Mouse (Mus musculus) liver, embryonic 12.5 days (tissue): ENCODE results near the gene Atp6v1e1. TPM values are rescaled to one million over a fixed set of nuclear protein-coding genes. Genes with fewer than 3 reads are reported as not detected.

Experiments
- ATAC-seq: fragments of 200-750 bp; cut with Nextera tagmentation; 2 replicates; pipeline ENCODE4 v1.8.0; 2017; ENCODE audit warnings: moderate number of reproducible peaks, mild to moderate bottlenecking, moderate library complexity
- H3K27ac ChIP-seq: fragments of 300-500 bp; sonication (generic); 2 replicates; pipeline ENCODE4 v1.5.1; 2016; ENCODE audit warnings: mild to moderate bottlenecking
- H3K27me3 ChIP-seq: fragments of 300-500 bp; sonication (generic); replicated peaks from 2 replicates; pipeline ENCODE4 v1.6.1; 2016; ENCODE audit warnings: mild to moderate bottlenecking, moderate library complexity
- H3K36me3 ChIP-seq: fragments of 300-500 bp; sonication (generic); 2 replicates; pipeline ENCODE4 v1.6.1; 2016; ENCODE audit warnings: mild to moderate bottlenecking, moderate library complexity
- H3K4me1 ChIP-seq: fragments of 300-500 bp; sonication (generic); 2 replicates; pipeline ENCODE4 v1.6.1; 2016
- H3K4me2 ChIP-seq: fragments of 300-500 bp; sonication (generic); 2 replicates; pipeline ENCODE4 v1.6.1; 2016; ENCODE audit warnings: mild to moderate bottlenecking, moderate library complexity
- H3K4me3 ChIP-seq: fragments of 300-500 bp; sonication (generic); 2 replicates; pipeline ENCODE4 v1.5.1; 2016; ENCODE audit warnings: mild to moderate bottlenecking, moderate library complexity
- H3K9ac ChIP-seq: fragments of 300-500 bp; sonication (generic); 2 replicates; pipeline ENCODE4 v1.6.1; 2016; ENCODE audit warnings: mild to moderate bottlenecking, moderate library complexity
- H3K9me3 ChIP-seq: fragments of 300-500 bp; sonication (generic); replicated peaks from 2 replicates; pipeline ENCODE4 v1.6.1; 2016; ENCODE audit warnings: mild to moderate bottlenecking, moderate library complexity
- WGBS: fragments of 180-500 bp; shearing (Covaris S2); methylation state at CpG from one replicate; pipeline ENCODE4 v1.1.7; 2016; ENCODE audit not compliant: insufficient replicate concordance; 5-methylcytosine and 5-hydroxymethylcytosine counted together
- polyA plus RNA-seq: library from polyadenylated mRNA; unstranded; fragments of >200 nt; fragmentation: Nextera tagmentation; extraction: Ambion mirVana; gene quantifications from 2 replicates; pipeline ENCODE4 v1.2.1, GENCODE M21; 2016

Atp6v1e1 gene
- polyA plus RNA-seq, 1 experiment from 2014 or later, result 151 TPM

DNA sequence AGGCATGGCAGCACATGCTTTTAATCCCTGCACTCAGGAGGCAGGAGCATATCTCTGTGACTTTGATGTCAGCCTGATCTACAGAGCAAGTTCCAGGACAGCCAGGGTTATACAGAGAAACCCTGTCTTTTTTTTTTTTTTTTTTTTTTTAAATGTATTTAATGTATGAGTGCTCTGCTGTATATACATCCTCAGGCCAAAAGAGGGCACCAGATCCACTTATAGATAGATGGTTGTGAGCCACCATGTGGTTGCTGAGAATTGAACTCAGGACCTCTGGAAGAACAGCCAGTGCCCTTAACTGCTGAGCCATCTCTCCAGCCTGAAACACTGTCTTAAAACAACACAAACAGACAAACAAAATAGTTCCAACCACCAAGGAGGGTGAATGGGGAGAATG is 33.7 kb downstream of the Atp6v1e1 start:
- H3K4me1 ChIP-seq, result peaks cover 85% of the 10 kb centered on the region
- H3K27ac ChIP-seq, result peak overlapping the region; percentile 57; the same call in 1 of the 2 replicates
- ATAC-seq, result no peak
- H3K4me3 ChIP-seq, result no peak overlapping the region
- no peaks in the 10 kb centered on the region for H3K9me3 ChIP-seq
- H3K36me3 ChIP-seq, result peaks cover 39% of the 10 kb centered on the region
- no peak overlapping the region for H3K4me2 ChIP-seq
- no peak overlapping the region for H3K9ac ChIP-seq
- no peaks in the 10 kb centered on the region for H3K27me3 ChIP-seq

DNA sequence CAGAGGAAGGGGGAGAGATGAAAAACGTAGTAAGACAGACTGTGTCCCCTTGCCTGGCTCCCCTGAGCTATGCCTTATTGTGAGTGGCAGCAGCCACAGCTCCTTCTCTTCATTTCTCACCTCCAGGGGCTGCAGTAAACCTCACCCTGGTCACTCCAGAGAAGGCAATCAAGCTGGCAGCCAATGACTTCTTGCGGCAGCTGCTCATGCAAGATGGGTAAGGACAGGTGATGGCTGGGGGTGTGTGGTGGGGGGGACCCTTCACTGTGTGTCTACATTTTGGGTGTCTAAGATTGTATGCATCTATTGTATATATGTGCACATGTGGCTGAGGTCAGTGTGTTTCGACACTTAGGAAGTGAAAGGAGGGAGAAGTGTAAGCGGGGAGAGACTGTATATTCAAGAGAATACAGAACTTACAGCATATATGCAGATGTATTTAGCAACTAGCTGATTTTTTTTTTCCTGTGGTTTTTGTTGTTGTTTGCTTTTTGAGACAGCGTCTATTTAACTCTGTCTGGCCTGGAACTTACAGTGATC is 34.5 kb downstream of the Atp6v1e1 start:
- peaks cover 82% of the 10 kb centered on the region for H3K4me1 ChIP-seq
- WGBS, result 80% methylated on average over 5 of the region's 5 CpGs
- ATAC-seq, result no peak
- H3K27ac ChIP-seq, result 0 out of 2 replicates have a peak overlapping the region, but pooled peaks have one; percentile 4
- H3K4me3 ChIP-seq, result no peak overlapping the region
- peaks cover 32% of the 10 kb centered on the region for H3K36me3 ChIP-seq
- no peaks in the 10 kb centered on the region for H3K27me3 ChIP-seq
- H3K9me3 ChIP-seq, result no peaks in the 10 kb centered on the region
- H3K9ac ChIP-seq, result no peak overlapping the region
- no peak overlapping the region for H3K4me2 ChIP-seq

DNA sequence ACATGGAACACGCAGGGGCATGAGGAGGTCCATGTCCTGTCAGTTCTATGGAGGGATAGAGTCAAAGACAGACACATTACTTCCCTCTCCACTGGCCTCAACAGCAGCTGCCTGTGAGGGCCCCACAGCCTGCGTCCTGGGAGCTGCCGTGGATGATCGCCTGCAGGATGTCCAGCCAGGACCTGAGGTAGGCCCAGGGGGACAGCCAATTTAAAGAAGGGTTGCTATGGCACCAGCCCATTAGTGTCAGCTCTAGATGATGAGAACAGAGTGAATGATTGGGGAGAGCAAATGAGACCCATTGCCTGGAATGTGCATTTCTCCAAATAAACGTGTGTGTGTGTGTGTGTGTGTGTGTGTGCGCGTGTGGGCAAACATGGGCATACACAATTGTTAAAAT is 38.2 kb downstream of the Atp6v1e1 start:
- no peak overlapping the region for H3K4me2 ChIP-seq
- H3K36me3 ChIP-seq, result peaks cover 7% of the 10 kb centered on the region
- H3K9ac ChIP-seq, result no peak overlapping the region
- no peak overlapping the region for H3K27ac ChIP-seq
- WGBS, result 69% methylated on average over 7 of the region's 7 CpGs
- peaks cover 51% of the 10 kb centered on the region for H3K4me1 ChIP-seq
- H3K9me3 ChIP-seq, result no peaks in the 10 kb centered on the region
- no peak overlapping the region for H3K4me3 ChIP-seq
- H3K27me3 ChIP-seq, result no peaks in the 10 kb centered on the region
- no peak for ATAC-seq

DNA sequence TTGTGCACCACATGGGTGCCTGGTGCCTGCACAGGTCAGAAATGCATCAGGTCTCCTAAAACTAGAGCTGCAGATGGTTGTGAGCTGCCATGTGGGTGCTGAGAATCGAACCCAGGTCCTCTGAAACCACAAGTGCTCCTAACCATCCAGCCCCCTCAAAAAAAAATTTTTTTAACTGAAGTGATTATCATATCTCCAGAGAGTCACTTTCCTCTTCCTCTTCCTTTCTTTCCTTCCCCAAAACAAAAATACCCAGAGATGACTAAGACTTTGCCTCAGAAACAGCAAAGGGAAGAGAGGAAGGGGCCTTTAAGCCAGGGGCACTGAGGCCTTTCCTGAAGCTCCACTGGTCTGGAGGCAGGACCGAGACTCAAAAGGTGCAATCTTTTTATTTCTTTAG is 39.6 kb downstream of the Atp6v1e1 start:
- H3K36me3 ChIP-seq, result no peaks in the 10 kb centered on the region
- no peak overlapping the region for H3K9ac ChIP-seq
- no peak for ATAC-seq

DNA sequence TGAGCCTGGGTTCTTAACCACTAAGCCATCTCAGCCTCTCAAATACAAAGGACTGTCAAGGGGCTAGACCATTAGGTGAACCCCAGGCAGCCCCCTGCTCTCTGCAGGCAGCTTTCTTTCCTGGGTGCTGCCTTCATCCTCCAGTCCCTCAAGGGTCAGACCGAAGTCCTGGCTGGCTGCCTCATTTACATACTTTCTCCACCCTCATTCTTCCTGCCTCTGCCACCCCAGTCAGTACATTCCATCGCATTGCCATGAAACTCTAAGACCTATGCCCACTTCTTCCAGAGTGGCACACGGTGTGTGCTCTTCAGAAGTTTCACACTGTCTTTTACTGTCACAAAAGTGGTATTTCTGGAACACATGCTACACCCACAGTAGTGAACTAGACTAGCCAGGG is 44.4 kb downstream of the Atp6v1e1 start:
- 59% methylated on average over 3 of the region's 3 CpGs for WGBS

More for the DNA sequence above, 39.6 kb downstream of the Atp6v1e1 start:
- H3K4me2 ChIP-seq, result no peak overlapping the region
- H3K4me1 ChIP-seq, result peaks cover 45% of the 10 kb centered on the region
- WGBS, result 54% methylated on average over 2 of the region's 2 CpGs
- H3K27me3 ChIP-seq, result no peaks in the 10 kb centered on the region
- no peaks in the 10 kb centered on the region for H3K9me3 ChIP-seq
- no peak overlapping the region for H3K27ac ChIP-seq
- H3K4me3 ChIP-seq, result no peak overlapping the region

DNA sequence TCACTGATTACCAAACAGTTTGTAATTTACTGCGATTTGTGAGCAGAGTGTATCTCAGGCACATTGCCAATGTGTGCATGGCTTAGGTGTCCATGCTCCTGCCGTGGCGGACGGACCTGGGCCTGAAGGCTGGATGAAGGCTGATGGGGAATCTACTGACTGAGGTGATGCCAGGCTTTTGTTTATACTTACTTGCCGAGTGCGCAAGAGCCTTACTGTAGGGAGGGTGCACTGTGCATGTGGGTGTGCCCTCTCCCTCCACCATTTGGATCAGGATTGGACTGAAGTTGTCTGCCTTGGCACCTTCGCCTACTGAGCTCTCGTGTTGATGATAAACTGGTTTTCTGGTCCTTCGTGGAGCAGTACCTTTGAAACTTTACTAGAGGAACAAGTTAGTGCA is 45.1 kb downstream of the Atp6v1e1 start:
- no peaks in the 10 kb centered on the region for H3K9me3 ChIP-seq
- WGBS, result 84% methylated on average over 9 of the region's 9 CpGs
- H3K4me3 ChIP-seq, result no peak overlapping the region
- H3K27me3 ChIP-seq, result no peaks in the 10 kb centered on the region
- H3K36me3 ChIP-seq, result no peaks in the 10 kb centered on the region
- H3K9ac ChIP-seq, result no peak overlapping the region
- H3K4me2 ChIP-seq, result no peak overlapping the region
- H3K27ac ChIP-seq, result no peak overlapping the region
- peaks cover 6% of the 10 kb centered on the region for H3K4me1 ChIP-seq
- no peak for ATAC-seq

More for the DNA sequence above, 44.4 kb downstream of the Atp6v1e1 start:
- ATAC-seq, result no peak
- Histone ChIP-seq H3K4me3 (no peak overlapping the region), H3K9me3 (no peaks in the 10 kb centered on the region), H3K27me3 (no peaks in the 10 kb centered on the region), H3K9ac (no peak overlapping the region), H3K36me3 (no peaks in the 10 kb centered on the region), H3K27ac (no peak overlapping the region), H3K4me1 (peaks cover 6% of the 10 kb centered on the region), H3K4me2 (no peak overlapping the region)

DNA sequence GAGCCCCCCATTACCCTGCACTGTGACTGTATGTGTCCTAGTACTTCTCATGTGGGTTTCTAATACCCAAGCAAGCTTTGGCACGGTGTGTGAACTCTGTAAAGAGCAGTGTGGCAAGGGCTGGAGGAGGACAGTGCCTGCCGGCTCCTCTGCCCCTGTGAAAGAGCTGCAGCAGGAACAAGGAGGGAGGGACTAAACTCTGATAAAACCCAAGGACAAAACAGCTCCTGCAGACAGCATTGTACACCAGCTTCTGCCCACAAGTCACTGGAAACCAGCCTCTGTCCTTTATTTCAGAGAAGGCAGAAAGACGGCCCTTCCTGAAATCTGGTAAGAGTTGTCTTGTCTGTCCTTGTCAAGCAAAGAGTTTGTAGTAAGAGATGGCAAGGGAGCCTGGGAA is 46.3 kb downstream of the Atp6v1e1 start:
- no peak overlapping the region for H3K9ac ChIP-seq
- no peak for ATAC-seq
- H3K27ac ChIP-seq, result no peak overlapping the region
- no peak overlapping the region for H3K4me2 ChIP-seq
- no peaks in the 10 kb centered on the region for H3K27me3 ChIP-seq
- no peaks in the 10 kb centered on the region for H3K9me3 ChIP-seq
- H3K36me3 ChIP-seq, result no peaks in the 10 kb centered on the region
- H3K4me1 ChIP-seq, result peaks cover 3% of the 10 kb centered on the region
- no peak overlapping the region for H3K4me3 ChIP-seq
- WGBS, result 68% methylated on average over 3 of the region's 3 CpGs

DNA sequence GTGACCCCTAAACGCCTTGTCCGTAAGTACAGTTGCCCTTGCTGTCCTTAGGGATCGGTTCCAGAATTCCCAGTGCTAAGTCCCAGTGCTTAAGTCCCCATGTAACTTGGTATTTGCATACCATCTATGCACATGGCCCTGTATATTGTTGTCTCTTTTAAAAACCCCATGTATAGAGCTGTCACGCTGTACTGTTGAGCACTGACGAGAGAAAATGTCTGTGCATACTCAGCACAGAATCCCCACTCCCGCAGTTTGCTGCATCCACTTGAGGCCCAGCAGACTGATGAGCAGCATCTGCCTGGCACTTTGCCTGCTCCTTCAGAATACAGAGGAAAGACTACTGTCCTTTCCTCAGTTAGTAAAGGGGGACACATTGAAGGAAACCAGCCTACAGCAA is 48.8 kb downstream of the Atp6v1e1 start:
- H3K9me3 ChIP-seq, result no peaks in the 10 kb centered on the region
- no peak overlapping the region for H3K27ac ChIP-seq
- H3K27me3 ChIP-seq, result no peaks in the 10 kb centered on the region
- no peaks in the 10 kb centered on the region for H3K36me3 ChIP-seq
- ATAC-seq, result no peak
- 84% methylated on average over 6 of the region's 6 CpGs for WGBS
- no peak overlapping the region for H3K4me3 ChIP-seq
- no peak overlapping the region for H3K4me2 ChIP-seq
- H3K4me1 ChIP-seq, result no peaks in the 10 kb centered on the region
- no peak overlapping the region for H3K9ac ChIP-seq

DNA sequence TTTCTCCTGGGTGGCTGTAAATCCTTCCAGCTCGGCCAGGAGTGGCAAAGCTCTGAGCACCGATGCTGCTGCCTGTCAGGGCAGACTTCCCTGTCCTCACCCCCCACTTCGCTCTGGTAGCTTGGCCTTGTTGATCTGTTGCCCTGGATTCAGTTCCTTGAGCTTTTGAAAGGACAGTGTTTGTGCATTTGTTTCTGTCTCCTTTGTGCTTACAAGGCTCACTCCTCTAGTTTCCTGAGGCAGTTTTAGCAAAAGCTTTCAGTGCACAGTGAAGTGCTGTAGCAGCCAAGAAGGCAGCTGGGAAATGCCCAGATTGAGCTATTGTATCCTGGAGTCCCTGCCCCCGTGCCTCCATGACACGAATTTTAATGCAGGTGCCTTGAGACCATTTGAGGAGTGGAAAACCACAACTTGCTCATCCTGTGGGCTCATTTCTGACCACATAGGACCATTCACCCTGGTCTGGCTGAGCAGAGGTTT is 49.4 kb downstream of the Atp6v1e1 start, which contains the start of gene Slc25a18:
Gene Slc25a18 (plus strand): TSS at position 430 of the 480 bp plus-strand sequence.
- H3K4me1 ChIP-seq, result no peaks in the 10 kb centered on the region
- H3K4me2 ChIP-seq, result no peak within 1 kb of the TSS
- WGBS, result 66% methylated on average over 5 of the region's 5 CpGs
- no peak within 1 kb of the TSS for H3K27ac ChIP-seq
- no peak within 1 kb of the TSS for H3K9ac ChIP-seq
- ATAC-seq, result no peak
- H3K27me3 ChIP-seq, result no peaks in the 10 kb centered on the region
- H3K36me3 ChIP-seq, result 0 out of 2 replicates have a peak, but pooled peaks cover 2% of the 10 kb centered on the region
- H3K9me3 ChIP-seq, result no peaks in the 10 kb centered on the region
- no peak within 1 kb of the TSS for H3K4me3 ChIP-seq

DNA sequence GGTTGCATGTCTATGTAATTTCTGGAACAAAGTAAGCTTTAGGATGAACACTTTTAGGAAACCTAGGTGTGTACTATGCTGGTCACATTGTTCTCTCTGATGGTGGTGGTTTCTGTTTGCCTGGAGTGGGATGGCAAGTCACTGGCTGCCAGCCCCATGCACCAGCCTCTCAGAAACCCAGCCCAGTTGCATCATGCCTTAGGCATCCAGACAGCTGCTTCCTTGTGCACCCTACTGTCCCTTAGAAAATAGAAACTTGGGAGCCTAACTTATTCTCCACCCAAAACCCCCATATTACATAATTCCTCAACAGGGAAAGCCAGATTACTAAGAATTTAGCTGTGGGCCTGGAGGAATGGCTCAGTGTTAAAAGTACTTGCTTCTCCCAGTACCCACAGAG is 50.6 kb downstream of the Atp6v1e1 start:
- no peak overlapping the region for H3K4me2 ChIP-seq
- H3K36me3 ChIP-seq, result peaks cover 8% of the 10 kb centered on the region; the same call in 1 of the 2 replicates

DNA sequence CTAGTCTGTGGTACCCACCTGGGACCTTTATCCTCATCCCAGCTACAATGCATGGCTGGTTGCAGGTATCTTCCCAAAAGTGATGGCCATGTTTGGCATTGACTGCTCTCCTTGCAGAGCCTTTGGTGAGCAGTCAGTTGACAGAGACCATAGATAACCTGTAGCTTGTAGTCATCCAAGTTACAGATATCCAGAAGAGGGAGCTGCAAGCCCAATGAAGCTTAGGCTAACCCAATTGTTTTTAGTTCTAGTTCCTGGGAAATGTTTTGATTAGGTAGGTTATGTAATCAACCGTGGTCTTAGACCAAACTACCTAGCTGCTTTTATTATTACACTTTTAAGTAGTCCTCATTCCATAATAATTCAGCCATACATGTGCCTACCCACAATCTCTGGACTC is 51.2 kb downstream of the Atp6v1e1 start:
- Histone ChIP-seq H3K4me2 (no peak overlapping the region), H3K27me3 (no peaks in the 10 kb centered on the region), H3K27ac (no peak overlapping the region), H3K9me3 (no peaks in the 10 kb centered on the region), H3K4me3 (no peak overlapping the region), H3K36me3 (peaks cover 13% of the 10 kb centered on the region), H3K9ac (no peak overlapping the region), H3K4me1 (no peaks in the 10 kb centered on the region)
- WGBS, result 46% methylated on average over 1 of the region's 1 CpGs
- no peak for ATAC-seq

More for the DNA sequence above, 50.6 kb downstream of the Atp6v1e1 start:
- H3K4me3 ChIP-seq, result no peak overlapping the region
- no peak overlapping the region for H3K27ac ChIP-seq
- ATAC-seq, result no peak
- H3K9ac ChIP-seq, result no peak overlapping the region
- no peaks in the 10 kb centered on the region for H3K9me3 ChIP-seq
- no peaks in the 10 kb centered on the region for H3K27me3 ChIP-seq
- no peaks in the 10 kb centered on the region for H3K4me1 ChIP-seq

DNA sequence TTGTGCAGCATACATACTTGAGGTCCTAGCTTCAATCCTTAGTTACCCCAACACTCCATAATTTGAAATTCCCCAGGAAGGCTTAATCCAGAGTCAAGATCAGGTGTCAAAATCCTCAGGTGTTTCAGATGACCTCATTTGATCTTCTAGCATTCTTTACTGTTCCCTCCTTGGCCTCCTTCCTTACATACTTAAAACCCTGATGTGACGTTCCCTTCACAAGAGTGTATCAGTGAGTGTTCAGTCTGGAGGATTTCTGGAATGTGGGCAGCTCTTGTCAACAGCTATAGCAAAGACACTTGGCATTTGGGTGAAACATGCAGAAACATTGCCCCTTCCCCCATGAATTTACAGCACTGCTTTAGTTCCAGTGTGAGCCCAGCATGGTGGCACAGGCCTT is 52.6 kb downstream of the Atp6v1e1 start:
- ATAC-seq, result no peak
- no peak overlapping the region for H3K27ac ChIP-seq
- no peak overlapping the region for H3K4me3 ChIP-seq
- peaks cover 27% of the 10 kb centered on the region for H3K36me3 ChIP-seq
- H3K27me3 ChIP-seq, result no peaks in the 10 kb centered on the region
- H3K9me3 ChIP-seq, result no peaks in the 10 kb centered on the region
- no peak overlapping the region for H3K9ac ChIP-seq
- H3K4me1 ChIP-seq, result no peaks in the 10 kb centered on the region
- 85% methylated on average over 1 of the region's 1 CpGs for WGBS
- no peak overlapping the region for H3K4me2 ChIP-seq

DNA sequence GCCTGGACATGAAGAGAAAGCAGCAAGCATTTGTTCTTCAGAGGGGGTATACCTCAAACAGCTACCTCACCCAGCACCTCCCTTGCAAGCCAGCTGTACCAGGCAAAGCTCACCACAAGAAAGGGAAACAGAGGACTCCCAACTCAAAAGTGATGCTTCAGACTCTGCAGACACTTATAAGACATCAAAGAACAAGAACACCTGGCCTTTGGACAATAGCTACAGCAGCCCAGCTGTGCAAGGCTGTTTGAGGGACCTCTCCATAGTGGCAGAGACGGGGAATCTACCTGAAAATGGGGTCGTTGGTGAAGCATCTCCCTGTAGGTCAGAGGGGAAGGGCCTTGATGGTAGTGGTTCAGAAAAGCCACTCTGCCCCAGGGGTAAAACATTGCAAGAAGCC is 61.4 kb downstream of the Atp6v1e1 start:
- WGBS, result 76% methylated on average over 2 of the region's 2 CpGs
- no peak overlapping the region for H3K4me3 ChIP-seq
- peaks cover 86% of the 10 kb centered on the region for H3K36me3 ChIP-seq
- H3K4me2 ChIP-seq, result no peak overlapping the region
- no peak overlapping the region for H3K9ac ChIP-seq
- no peaks in the 10 kb centered on the region for H3K9me3 ChIP-seq
- ATAC-seq, result no peak
- H3K27me3 ChIP-seq, result no peaks in the 10 kb centered on the region
- no peak overlapping the region for H3K27ac ChIP-seq
- H3K4me1 ChIP-seq, result no peaks in the 10 kb centered on the region
